ENCODE assay signal across 8 mouse cellular contexts in the genomic region with DNA sequence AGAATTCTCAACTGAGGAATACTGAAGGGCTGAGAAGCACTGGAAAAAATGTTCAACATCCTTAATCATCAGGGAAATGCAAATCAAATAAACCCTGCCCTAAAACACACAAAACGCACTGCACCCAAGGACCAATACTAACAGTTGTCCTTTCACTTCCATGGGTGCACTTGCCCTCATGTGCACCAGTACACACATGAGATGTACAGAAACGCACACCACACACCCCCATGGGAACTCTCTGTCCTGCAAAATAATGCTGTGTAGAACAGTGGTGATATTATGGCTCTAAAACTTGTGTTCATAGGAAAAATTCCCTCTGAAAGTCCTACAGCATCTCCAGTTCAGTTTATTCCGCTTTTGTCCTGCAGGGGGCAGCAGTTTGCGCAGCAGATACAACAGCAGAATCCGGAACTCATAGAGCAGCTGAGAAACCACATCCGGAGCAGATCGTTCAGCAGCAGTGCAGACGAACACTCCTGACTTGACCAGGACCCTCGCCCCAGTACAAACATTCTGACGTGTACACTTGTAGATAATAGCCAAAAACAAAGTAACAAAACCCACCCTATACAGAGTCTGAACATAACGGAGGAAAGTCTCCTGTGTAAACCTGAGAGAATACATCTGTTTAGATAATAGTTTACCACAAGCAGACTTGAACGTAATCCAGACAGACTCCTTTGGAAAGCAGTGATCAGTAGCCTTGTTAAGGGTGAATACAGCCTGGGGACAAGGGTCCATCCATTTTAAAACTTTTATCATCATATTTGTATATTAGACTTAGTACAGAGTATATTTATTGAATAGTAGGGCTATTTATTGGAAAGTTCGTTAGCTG. TPM values are rescaled to one million over a fixed set of nuclear protein-coding genes. Genes with fewer than 3 reads are reported as not detected.
DNase-seq lines count a peak whose midpoint lies in the region; ATAC-seq and TF ChIP-seq lines count a peak whose summit lies in the region.

No protein-coding gene starts in this region.

- no peaks in the 10 kb centered on the region for H3K9me3 ChIP-seq in G1E (replicated peaks)
- no peaks in the 10 kb centered on the region for H3K9me3 ChIP-seq in forebrain, embryonic 14.5 days (replicated peaks; ENCODE audit: control insufficient read depth, low read length)
- no peaks in the 10 kb centered on the region for H3K9me3 ChIP-seq in lung, embryonic 16.5 days (ENCODE audit: control insufficient read depth, low read length)

- no peak overlapping the region for H3K27ac ChIP-seq in forebrain, embryonic 14.5 days (ENCODE audit: low read depth, low read length)
- H3K27ac ChIP-seq in lung, embryonic 16.5 days (ENCODE audit: low read length), result no peak overlapping the region

- intact Hi-C loops in heart, postnatal 14 days (cut with DNase I), result no loop called here

- 40% methylated on average over 13 of the region's 13 CpGs for WGBS in forebrain, embryonic 14.5 days
- WGBS in lung, embryonic 16.5 days, result 36% methylated on average over 13 of the region's 13 CpGs

- peak; percentile 29 for DNase-seq in G1E (ENCODE audit: low spot score)
- peak; percentile 78 for DNase-seq in forebrain, embryonic 14.5 days (ENCODE audit: low spot score)
- peak; percentile 67 to 82 for DNase-seq in heart, postnatal 14 days
- peak; percentile 79 to 88 for DNase-seq in layer of hippocampus, adult 8-10 months (ENCODE audit: low spot score in 2 of 2)
- peak; percentile 65 for DNase-seq in ovary, postnatal 14 days (ENCODE audit: low spot score)
- peak; percentile 75 to 85 for DNase-seq in thymus, postnatal 10 days (ENCODE audit: low spot score in 2 of 2)

- no peak overlapping the region for H3K4me3 ChIP-seq in G1E (ENCODE audit: low read depth, low read length)
- no peak overlapping the region for H3K4me3 ChIP-seq in forebrain, embryonic 14.5 days (ENCODE audit: low read depth, low read length)
- H3K4me3 ChIP-seq in lung, embryonic 16.5 days (ENCODE audit: low read length), result no peak overlapping the region

- peak; percentile 78 for TF ChIP-seq CTCF in G1E (IDR thresholded peaks at IDR 0.05; ENCODE audit: low read depth, low read length)

- H3K4me2 ChIP-seq in forebrain, embryonic 14.5 days (ENCODE audit: low read length), result no peak overlapping the region
- peak overlapping the region; percentile 13; the same call in 1 of the 2 replicates for H3K4me2 ChIP-seq in lung, embryonic 16.5 days (ENCODE audit: low read depth, low read length)

- no peaks in the 10 kb centered on the region for H3K27me3 ChIP-seq in G1E (ENCODE audit: insufficient read depth, low read length)
- H3K27me3 ChIP-seq in forebrain, embryonic 14.5 days (replicated peaks; ENCODE audit: control insufficient read depth, insufficient read depth, low read length), result no peaks in the 10 kb centered on the region
- no peaks in the 10 kb centered on the region for H3K27me3 ChIP-seq in lung, embryonic 16.5 days (ENCODE audit: control insufficient read depth, insufficient read depth, low read depth, low read length)

- peak; percentile 54; the same call in 1 of the 2 replicates for ATAC-seq in G1E (ENCODE audit: extremely low read depth, insufficient number of reproducible peaks, low FRiP score, poor library complexity, severe bottlenecking)
- peak; percentile 85 for ATAC-seq in cerebellum, adult (ENCODE audit: insufficient number of reproducible peaks, low FRiP score, low TSS enrichment)
- peak; percentile 65 for ATAC-seq in forebrain, embryonic 14.5 days
- ATAC-seq in lung, embryonic 16.5 days (ENCODE audit: low read depth), result peak; percentile 64

- H3K9ac ChIP-seq in forebrain, embryonic 14.5 days (ENCODE audit: low read length), result no peak overlapping the region
- H3K9ac ChIP-seq in lung, embryonic 16.5 days (ENCODE audit: low read length), result no peak overlapping the region

- H3K36me3 ChIP-seq in G1E (replicated peaks), result peaks cover 37% of the 10 kb centered on the region
- H3K36me3 ChIP-seq in forebrain, embryonic 14.5 days (ENCODE audit: control insufficient read depth, insufficient read depth, low read length), result peaks cover 76% of the 10 kb centered on the region
- peaks cover 11% of the 10 kb centered on the region; the same call in 1 of the 2 replicates for H3K36me3 ChIP-seq in lung, embryonic 16.5 days (ENCODE audit: control insufficient read depth, insufficient read depth, low read length)

- peaks cover 5% of the 10 kb centered on the region for H3K4me1 ChIP-seq in G1E (ENCODE audit: insufficient read depth, low read depth, low read length)
- no peaks in the 10 kb centered on the region for H3K4me1 ChIP-seq in forebrain, embryonic 14.5 days (ENCODE audit: control insufficient read depth, insufficient read depth, low read length)
- H3K4me1 ChIP-seq in lung, embryonic 16.5 days (replicated peaks; ENCODE audit: control insufficient read depth, insufficient read depth, low read length), result no peaks in the 10 kb centered on the region

RNA-seq across cellular contexts. Expression of a gene that starts 30.0 kb away (rescaled TPM):
- total RNA-seq in G1E (2014; fragmentation: Nextera tagmentation) (0.23 TPM in 1 of 2 replicates, not detected in the other), G1E (2017) (0.16 and 0.29 TPM in 2 replicates)
- 0.13 and 0.15 TPM in 2 replicates for polyA plus RNA-seq in G1E (2012)
- polyA plus RNA-seq in forebrain, embryonic 14.5 days (2014; fragmentation: Nextera tagmentation; extraction: Ambion mirVana), result 29.4 and 32.1 TPM in 2 replicates
- total RNA-seq in heart, postnatal 14 days (2021), result 1 to 10 TPM; 1.4 to 1.5 TPM
- total RNA-seq in layer of hippocampus, adult 8-10 months (2022), result 10 to 100 TPM; 75.3 to 86.2 (median 80.2) TPM
- polyA plus RNA-seq in lung, embryonic 16.5 days (2015; fragmentation: Nextera tagmentation; extraction: Ambion mirVana), result 5.7 and 6.3 TPM in 2 replicates

RNA-seq across cellular contexts. Expression of a gene that starts 30.2 kb away (rescaled TPM):
- 17.6 and 29.4 TPM in 2 replicates for total RNA-seq in G1E (2014; fragmentation: Nextera tagmentation)
- 31.7 and 39.1 TPM in 2 replicates for total RNA-seq in G1E (2017)
- 9.6 and 15.4 TPM in 2 replicates for polyA plus RNA-seq in G1E (2012)
- 34.6 and 45.6 TPM in 2 replicates for polyA plus RNA-seq in forebrain, embryonic 14.5 days (2014; fragmentation: Nextera tagmentation; extraction: Ambion mirVana)
- 10 to 100 TPM; 13.9 to 14.9 TPM for total RNA-seq in heart, postnatal 14 days (2021)
- 10 to 100 TPM; 19.4 to 28.1 (median 23.6) TPM for total RNA-seq in layer of hippocampus, adult 8-10 months (2022)
- 18.1 and 22.1 TPM in 2 replicates for polyA plus RNA-seq in lung, embryonic 16.5 days (2015; fragmentation: Nextera tagmentation; extraction: Ambion mirVana)

RNA-seq across cellular contexts. Expression of a gene that starts 38.7 kb away (rescaled TPM):
- total RNA-seq in G1E (2014; fragmentation: Nextera tagmentation), result 64.5 and 66.2 TPM in 2 replicates
- total RNA-seq in G1E (2017), result 71.1 and 73.6 TPM in 2 replicates
- 0.99 and 3.0 TPM in 2 replicates for polyA plus RNA-seq in G1E (2012)
- 65.7 and 68.0 TPM in 2 replicates for polyA plus RNA-seq in forebrain, embryonic 14.5 days (2014; fragmentation: Nextera tagmentation; extraction: Ambion mirVana)
- total RNA-seq in heart, postnatal 14 days (2021), result 10 to 100 TPM; 32.9 to 36.9 TPM
- total RNA-seq in layer of hippocampus, adult 8-10 months (2022), result 10 to 100 TPM; 46.5 to 60.9 (median 53.8) TPM
- 59.5 and 60.3 TPM in 2 replicates for polyA plus RNA-seq in lung, embryonic 16.5 days (2015; fragmentation: Nextera tagmentation; extraction: Ambion mirVana)

RNA-seq across cellular contexts. Expression of a gene that starts 39.0 kb away (rescaled TPM):
- 19.4 and 19.6 TPM in 2 replicates for total RNA-seq in G1E (2014; fragmentation: Nextera tagmentation)
- total RNA-seq in G1E (2017), result 28.3 and 29.6 TPM in 2 replicates
- 0.87 and 1.3 TPM in 2 replicates for polyA plus RNA-seq in G1E (2012)
- polyA plus RNA-seq in forebrain, embryonic 14.5 days (2014; fragmentation: Nextera tagmentation; extraction: Ambion mirVana), result 39.9 and 46.6 TPM in 2 replicates
- total RNA-seq in heart, postnatal 14 days (2021), result 10 to 100 TPM; 18.8 to 20.6 TPM
- 10 to 100 TPM; 52.7 to 66.7 (median 58.9) TPM for total RNA-seq in layer of hippocampus, adult 8-10 months (2022)
- 18.5 and 19.6 TPM in 2 replicates for polyA plus RNA-seq in lung, embryonic 16.5 days (2015; fragmentation: Nextera tagmentation; extraction: Ambion mirVana)

Comparison
In these comparisons a context has a peak if more than half of its experiments do, and no peak if none do; other contexts are left out.
1. DNase-seq: peak in every context shown above with its lines; median percentile 84 in layer of hippocampus, adult 8-10 months; 80 in thymus, postnatal 10 days; 78 in forebrain, embryonic 14.5 days; 74 in heart, postnatal 14 days; 65 in ovary, postnatal 14 days; 29 in G1E.
2. RNA of a gene that starts 30.0 kb away (total RNA-seq): 75.3 to 86.2 TPM in layer of hippocampus, adult 8-10 months; 1.4 to 1.5 TPM in heart, postnatal 14 days and 0.16 to 0.29 TPM in G1E; every median in the first group is over 10 times any median in the second.
3. Peak in every context shown above with its lines, with median percentiles within 50 percentile points of each other: ATAC-seq.